Mouse (Mus musculus): Measurements from ENCODE around the gene Setd5. TPM values are rescaled to one million over a fixed set of nuclear protein-coding genes. Genes with fewer than 3 reads are reported as not detected.

Setd5 gene
- polyA plus RNA-seq, 2 experiments = 90.2 to 93.8 TPM

- H3K4me3 ChIP-seq (replicated peaks; ENCODE audit: low read length) = peak overlapping the region; percentile 92
- WGBS = 17% methylated on average over 3 of the region's 3 CpGs
- peak overlapping the region; percentile 99 for H3K9ac ChIP-seq (ENCODE audit: low read depth, low read length, severe bottlenecking)
- ATAC-seq (ENCODE audit: low FRiP score, low read depth) (no peak), DNase-seq (ENCODE audit: low spot score) (no peak)
- peaks cover 7% of the 10 kb centered on the region; the same call in 1 of the 2 replicates for H3K36me3 ChIP-seq (ENCODE audit: control insufficient read depth, insufficient read depth, low read length)
- no peak for TF ChIP-seq POLR2A (IDR thresholded peaks at IDR 0.05; ENCODE audit: borderline replicate concordance, extremely low read depth, insufficient read depth, insufficient read length)
- H3K27ac ChIP-seq (replicated peaks; ENCODE audit: low read depth, low read length) = peak overlapping the region; percentile 100
- no peaks in the 10 kb centered on the region for H3K27me3 ChIP-seq (ENCODE audit: control insufficient read depth, insufficient read depth, low read length)
- peaks cover 28% of the 10 kb centered on the region for H3K4me1 ChIP-seq (ENCODE audit: control insufficient read depth, insufficient read depth, low read length)
- peak overlapping the region; percentile 56 for H3K4me2 ChIP-seq (replicated peaks; ENCODE audit: low read depth, low read length, severe bottlenecking)
- H3K9me3 ChIP-seq (ENCODE audit: control insufficient read depth, low read length) = no peaks in the 10 kb centered on the region
These were observed 1.9 kb upstream of the Setd5 start for GRCm38 (mm10) chr6:113075261-113075660.

- peaks cover 30% of the 10 kb centered on the region for H3K4me1 ChIP-seq (ENCODE audit: control insufficient read depth, insufficient read depth, low read length)
These were observed 1.0 kb upstream of the Setd5 start for GRCm38 (mm10) chr6:113076012-113076685.

DNA sequence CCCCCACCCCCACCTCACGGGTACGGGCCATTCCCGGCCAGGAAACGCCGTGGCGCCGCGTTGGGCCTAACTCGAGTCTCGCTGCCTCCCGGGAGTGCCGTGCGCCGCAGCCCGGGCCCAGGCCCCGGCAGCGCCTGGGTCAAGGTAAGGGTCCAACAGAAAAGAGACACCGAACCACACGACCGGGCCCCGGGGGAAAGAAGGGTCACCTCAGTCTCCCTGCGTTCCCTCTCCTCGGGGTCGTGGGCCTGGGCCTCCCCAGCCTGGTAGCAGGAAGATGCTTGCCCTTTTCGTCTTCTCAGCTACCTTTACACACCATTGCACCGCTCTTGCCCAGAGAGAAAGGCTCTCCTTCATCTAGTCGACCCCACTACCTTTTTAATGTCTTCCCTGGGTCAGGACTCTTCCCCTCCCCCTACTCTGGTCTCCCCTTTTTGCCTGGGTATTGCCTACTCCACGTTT lies 435 bp downstream of the Setd5 start:
- WGBS = under 1% methylated on average over 28 of the region's 28 CpGs
- H3K4me1 ChIP-seq (ENCODE audit: control insufficient read depth, insufficient read depth, low read length) = peaks cover 34% of the 10 kb centered on the region

More at GRCm38 (mm10) chr6:113076012-113076685, 1.0 kb upstream of the Setd5 start:
- Histone ChIP-seq H3K27ac (replicated peaks; ENCODE audit: low read depth, low read length) (peak overlapping the region; percentile 100), H3K4me3 (replicated peaks; ENCODE audit: low read length) (peak overlapping the region; percentile 92), H3K9ac (ENCODE audit: low read depth, low read length, severe bottlenecking) (peak overlapping the region; percentile 99), H3K9me3 (ENCODE audit: control insufficient read depth, low read length) (no peaks in the 10 kb centered on the region), H3K27me3 (ENCODE audit: control insufficient read depth, insufficient read depth, low read length) (no peaks in the 10 kb centered on the region), H3K36me3 (ENCODE audit: control insufficient read depth, insufficient read depth, low read length) (peaks cover 5% of the 10 kb centered on the region; the same call in 1 of the 2 replicates), H3K4me2 (replicated peaks; ENCODE audit: low read depth, low read length, severe bottlenecking) (peak overlapping the region; percentile 56)
- peak; percentile 56; the same call in 1 of the 2 replicates for TF ChIP-seq POLR2A (IDR thresholded peaks at IDR 0.05; ENCODE audit: borderline replicate concordance, extremely low read depth, insufficient read depth, insufficient read length)
- under 1% methylated on average over 45 of the region's 55 CpGs for WGBS
- ATAC-seq (ENCODE audit: low FRiP score, low read depth) (peak; percentile 86), DNase-seq (ENCODE audit: low spot score) (peak; percentile 98)

DNA sequence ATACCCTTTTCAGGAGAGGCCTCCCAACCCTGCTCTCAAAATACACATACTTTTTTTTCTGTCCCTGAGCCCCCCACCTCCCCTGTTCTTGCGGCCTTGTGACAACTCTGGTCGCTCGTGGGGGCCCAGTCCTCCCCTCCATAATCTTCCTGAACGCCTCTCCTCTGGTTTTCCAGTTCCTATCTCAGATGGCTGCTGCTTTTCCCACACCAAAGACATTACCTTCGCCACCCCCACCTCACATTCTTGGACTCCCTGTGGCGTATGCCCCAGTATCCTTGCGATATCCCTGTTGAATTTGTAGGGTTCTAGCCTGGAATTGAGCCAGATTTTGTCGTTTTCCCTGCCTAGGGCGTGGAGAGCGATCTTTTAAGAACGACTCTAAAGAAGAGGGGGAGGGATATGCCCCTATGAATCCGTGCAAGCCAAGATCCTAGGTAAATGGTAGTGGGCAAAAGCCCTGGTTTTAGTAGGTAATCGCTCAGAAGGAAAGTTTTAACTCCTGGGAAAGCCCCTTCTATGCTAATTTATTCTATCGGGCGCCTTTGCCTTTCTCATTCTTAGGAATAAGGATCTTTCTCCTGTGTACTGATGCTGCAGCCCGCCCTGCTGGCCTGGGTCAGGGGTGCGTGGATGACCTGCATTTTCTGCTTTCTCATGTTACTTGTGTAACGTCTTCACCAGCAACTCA lies 1.0 kb downstream of the Setd5 start:
- peaks cover 31% of the 10 kb centered on the region for H3K4me1 ChIP-seq (ENCODE audit: control insufficient read depth, insufficient read depth, low read length)
- TF ChIP-seq POLR2A (IDR thresholded peaks at IDR 0.05; ENCODE audit: borderline replicate concordance, extremely low read depth, insufficient read depth, insufficient read length) = 0 out of 2 replicates have a peak, but pooled peaks have one; percentile 1
- ATAC-seq (ENCODE audit: low FRiP score, low read depth) (no peak), DNase-seq (ENCODE audit: low spot score) (peak; percentile 45)
- peak overlapping the region; percentile 99 for H3K9ac ChIP-seq (ENCODE audit: low read depth, low read length, severe bottlenecking)
- peak overlapping the region; percentile 92 for H3K4me3 ChIP-seq (replicated peaks; ENCODE audit: low read length)
- H3K4me2 ChIP-seq (replicated peaks; ENCODE audit: low read depth, low read length, severe bottlenecking) = peak overlapping the region; percentile 74
- peaks cover 3% of the 10 kb centered on the region; the same call in 1 of the 2 replicates for H3K36me3 ChIP-seq (ENCODE audit: control insufficient read depth, insufficient read depth, low read length)
- H3K27me3 ChIP-seq (ENCODE audit: control insufficient read depth, insufficient read depth, low read length) = no peaks in the 10 kb centered on the region
- H3K27ac ChIP-seq (replicated peaks; ENCODE audit: low read depth, low read length) = peak overlapping the region; percentile 100
- under 1% methylated on average over 18 of the region's 18 CpGs for WGBS
- no peaks in the 10 kb centered on the region for H3K9me3 ChIP-seq (ENCODE audit: control insufficient read depth, low read length)

More for the DNA sequence above, 435 bp downstream of the Setd5 start:
- TF ChIP-seq POLR2A (IDR thresholded peaks at IDR 0.05; ENCODE audit: borderline replicate concordance, extremely low read depth, insufficient read depth, insufficient read length) = 0 out of 2 replicates have a peak, but pooled peaks have one; percentile 12
- ATAC-seq (ENCODE audit: low FRiP score, low read depth) (no peak), DNase-seq (ENCODE audit: low spot score) (no peak)
- Histone ChIP-seq H3K36me3 (ENCODE audit: control insufficient read depth, insufficient read depth, low read length) (peaks cover 3% of the 10 kb centered on the region; the same call in 1 of the 2 replicates), H3K27me3 (ENCODE audit: control insufficient read depth, insufficient read depth, low read length) (no peaks in the 10 kb centered on the region), H3K9me3 (ENCODE audit: control insufficient read depth, low read length) (no peaks in the 10 kb centered on the region), H3K4me3 (replicated peaks; ENCODE audit: low read length) (peak overlapping the region; percentile 92), H3K9ac (ENCODE audit: low read depth, low read length, severe bottlenecking) (peak overlapping the region; percentile 99), H3K4me2 (replicated peaks; ENCODE audit: low read depth, low read length, severe bottlenecking) (peak overlapping the region; percentile 74), H3K27ac (replicated peaks; ENCODE audit: low read depth, low read length) (peak overlapping the region; percentile 100)

DNA sequence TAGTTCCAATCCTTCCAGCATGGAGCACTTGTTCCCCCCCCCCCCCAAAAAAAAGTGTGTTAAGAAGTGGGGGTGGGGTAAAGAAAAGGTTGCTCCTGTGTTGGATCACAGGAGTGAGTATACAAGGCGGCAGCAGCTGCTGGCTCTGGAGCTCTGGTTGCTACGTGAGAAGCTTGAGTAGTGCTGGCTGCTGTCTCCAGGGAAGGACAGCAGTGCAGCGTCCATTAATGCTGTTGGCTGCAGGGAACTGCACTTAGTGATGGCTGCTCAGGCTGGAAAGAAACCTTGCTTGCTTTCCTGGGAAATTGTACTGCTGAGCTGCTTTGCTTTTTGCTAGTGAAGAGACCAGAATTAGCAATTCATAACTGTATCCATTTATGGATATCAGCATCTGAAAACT lies 2.3 kb downstream of the Setd5 start:
- Histone ChIP-seq H3K36me3 (ENCODE audit: control insufficient read depth, insufficient read depth, low read length) (peaks cover 3% of the 10 kb centered on the region; the same call in 1 of the 2 replicates), H3K4me2 (replicated peaks; ENCODE audit: low read depth, low read length, severe bottlenecking) (peak overlapping the region; percentile 74), H3K27me3 (ENCODE audit: control insufficient read depth, insufficient read depth, low read length) (no peaks in the 10 kb centered on the region), H3K9ac (ENCODE audit: low read depth, low read length, severe bottlenecking) (peak overlapping the region; percentile 53), H3K9me3 (ENCODE audit: control insufficient read depth, low read length) (no peaks in the 10 kb centered on the region), H3K4me3 (replicated peaks; ENCODE audit: low read length) (peak overlapping the region; percentile 92), H3K27ac (replicated peaks; ENCODE audit: low read depth, low read length) (no peak overlapping the region; the same call in 1 of the 2 replicates), H3K4me1 (ENCODE audit: control insufficient read depth, insufficient read depth, low read length) (peaks cover 25% of the 10 kb centered on the region)
- no peak for ATAC-seq (ENCODE audit: low FRiP score, low read depth)
- WGBS = 0% methylated on average over 3 of the region's 3 CpGs
- peak; percentile 69 for DNase-seq (ENCODE audit: low spot score)
- no peak for TF ChIP-seq POLR2A (IDR thresholded peaks at IDR 0.05; ENCODE audit: borderline replicate concordance, extremely low read depth, insufficient read depth, insufficient read length)
